Mouse (Mus musculus): ENCODE data around the gene Prpf8. TPM values are rescaled to one million over a fixed set of nuclear protein-coding genes. Genes with fewer than 3 reads are reported as not detected.

Gene Prpf8
- total RNA-seq, 2 experiments from 2014 or later: 144 to 160 TPM

DNA sequence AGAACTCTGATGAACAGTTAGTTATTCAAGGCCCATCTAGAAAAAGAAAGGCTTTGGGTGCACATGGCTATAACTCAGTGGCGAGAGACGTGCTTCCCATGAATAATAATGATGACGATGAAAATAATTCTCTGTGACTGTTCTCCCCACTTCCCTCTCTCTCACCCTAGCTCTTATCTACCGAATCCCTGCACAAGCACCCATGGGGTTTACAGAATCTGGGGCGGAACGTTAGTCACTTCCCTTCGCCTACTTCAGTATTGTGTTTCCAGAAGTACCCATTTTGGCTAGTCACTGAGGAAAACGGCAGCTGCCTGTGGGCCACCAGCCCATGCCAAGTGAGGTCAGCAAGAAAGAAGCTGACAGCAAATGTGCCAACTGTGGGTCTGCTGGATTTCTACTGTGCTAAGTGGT is 28.0 kb upstream of the Prpf8 start:
- ATAC-seq (replicated peaks; ENCODE audit: low FRiP score, low TSS enrichment, poor library complexity, severe bottlenecking): no peak

DNA sequence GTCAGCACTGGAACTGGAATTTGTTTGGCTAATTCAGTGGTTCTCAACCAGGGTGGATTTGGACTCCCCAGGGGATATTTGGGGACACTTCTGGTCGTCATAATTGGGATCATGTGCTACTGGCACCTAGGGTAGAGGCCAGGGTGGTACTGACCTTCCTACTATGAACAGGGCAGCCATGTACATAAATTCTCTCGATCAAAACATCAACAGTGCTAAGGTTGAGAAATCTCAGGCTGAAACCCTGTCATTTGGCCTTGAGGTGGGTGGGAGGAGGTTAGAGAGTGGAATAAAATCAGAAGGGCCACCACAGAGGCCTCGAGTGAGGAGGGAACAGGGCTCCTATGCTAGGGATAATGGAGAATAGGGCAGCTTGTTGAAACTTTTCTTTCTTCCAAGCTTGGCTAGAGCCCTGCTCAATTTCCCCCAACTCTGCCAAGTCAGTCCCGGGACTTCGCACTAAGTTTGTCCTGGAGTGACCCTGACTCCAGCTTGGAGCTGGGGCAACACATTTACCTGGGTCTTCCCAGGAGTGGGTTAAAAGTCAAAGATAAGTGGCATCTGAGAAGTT is 27.4 kb upstream of the Prpf8 start:
- no peak for ATAC-seq (replicated peaks; ENCODE audit: low FRiP score, low TSS enrichment, poor library complexity, severe bottlenecking)

DNA sequence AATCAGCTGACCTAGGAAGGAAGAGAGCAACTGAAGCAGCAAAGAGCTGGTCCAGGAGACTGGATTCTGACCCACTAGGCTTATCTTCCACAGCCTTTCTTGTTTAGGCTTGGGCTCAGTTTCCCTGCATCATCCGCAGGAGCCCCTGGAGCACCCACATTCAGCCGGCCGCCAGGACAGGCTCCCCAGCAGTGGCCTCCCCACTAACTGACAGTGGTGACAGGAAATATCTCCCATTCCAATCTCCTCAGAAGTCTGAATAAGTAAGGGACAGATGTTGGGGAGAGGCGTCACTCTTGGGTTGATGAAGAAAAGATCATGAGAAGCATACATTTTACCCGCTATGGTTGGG is 26.9 kb upstream of the Prpf8 start:
- ATAC-seq (replicated peaks; ENCODE audit: low FRiP score, low TSS enrichment, poor library complexity, severe bottlenecking): no peak

DNA sequence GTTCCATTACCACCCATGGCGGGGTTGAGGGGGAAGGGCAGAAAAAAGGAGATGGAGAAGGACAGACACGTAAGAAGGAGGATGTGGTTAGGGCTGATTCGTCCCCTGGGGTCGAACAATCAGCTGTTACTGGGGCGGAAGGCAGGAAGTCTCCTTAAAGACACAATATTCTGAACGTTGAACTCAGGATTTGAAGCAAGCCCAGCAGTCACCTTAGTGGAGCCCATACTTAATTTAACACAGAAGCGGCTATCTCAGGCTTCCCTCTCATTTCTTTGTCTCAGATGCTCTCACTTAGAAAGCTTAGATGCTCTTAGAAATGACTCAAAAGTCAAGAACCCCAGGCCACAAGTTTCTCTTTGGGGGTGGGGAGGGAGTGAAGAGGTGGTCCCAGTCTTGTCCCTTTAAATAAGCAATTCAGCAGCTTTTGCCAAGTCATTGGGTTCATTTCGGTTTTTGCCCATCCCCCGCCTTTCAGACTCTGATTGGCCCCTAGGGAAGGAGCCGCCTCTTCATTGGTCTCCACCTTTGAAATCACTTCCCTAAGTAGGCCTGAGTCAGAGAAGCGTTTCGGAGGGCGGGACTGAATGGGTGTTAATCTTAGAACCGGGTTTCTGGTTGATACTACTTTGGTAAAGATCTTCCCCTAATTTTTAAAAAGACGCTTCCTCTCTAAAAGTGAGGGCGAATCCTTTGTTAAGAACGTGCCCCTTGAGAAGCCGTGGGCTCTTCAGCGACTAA is 26.3 kb upstream of the Prpf8 start:
- peak; percentile 58 for ATAC-seq (replicated peaks; ENCODE audit: low FRiP score, low TSS enrichment, poor library complexity, severe bottlenecking)

DNA sequence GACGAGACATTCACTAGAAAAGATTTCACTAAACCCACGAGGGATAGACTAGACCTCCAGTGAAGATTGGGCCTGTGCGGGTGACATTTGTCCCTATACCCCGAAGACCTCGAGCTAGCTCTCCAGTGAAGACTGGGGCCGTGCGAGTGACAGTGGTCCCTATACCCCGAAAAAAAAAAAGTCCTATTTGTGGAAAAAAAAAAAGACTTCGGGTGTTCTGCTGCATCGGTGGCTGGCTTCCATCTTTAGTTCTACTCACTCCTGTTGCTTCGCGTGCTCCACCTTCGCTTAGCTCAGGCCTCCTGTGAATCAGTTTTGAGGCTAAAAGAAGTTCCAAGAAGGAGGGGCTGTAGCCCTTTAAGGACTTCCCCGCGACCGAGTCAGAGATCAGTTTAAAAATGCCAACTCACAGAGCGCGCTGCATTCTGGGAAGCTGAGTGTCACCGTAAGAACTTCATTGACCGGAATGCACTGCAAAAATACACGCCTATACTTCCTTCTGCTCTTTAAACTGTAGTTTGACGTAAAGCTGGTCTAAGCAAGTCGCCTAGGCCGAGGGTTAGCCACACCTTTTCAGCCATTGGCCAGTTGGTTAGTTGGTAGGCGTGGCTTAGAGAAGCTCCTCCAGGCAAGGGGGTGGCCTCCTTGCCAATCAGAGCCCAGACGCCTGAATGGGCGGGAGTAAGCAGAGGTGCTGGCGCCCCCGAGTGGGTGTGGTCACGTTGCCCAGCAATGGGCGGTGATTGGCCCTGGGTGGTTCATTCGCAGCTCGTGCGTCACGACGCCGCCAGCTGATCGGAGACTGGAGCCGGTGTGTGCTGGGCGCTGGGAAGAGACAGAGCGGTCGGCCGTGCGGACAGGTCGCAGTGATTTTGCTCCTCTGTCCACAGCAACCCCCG is 25.5 kb upstream of the Prpf8 start, which contains the start of gene Tlcd2:
Gene Tlcd2 (plus strand): TSS at position 872 of the 899 bp plus-strand sequence.
- ATAC-seq (replicated peaks; ENCODE audit: low FRiP score, low TSS enrichment, poor library complexity, severe bottlenecking): peak; percentile 86

DNA sequence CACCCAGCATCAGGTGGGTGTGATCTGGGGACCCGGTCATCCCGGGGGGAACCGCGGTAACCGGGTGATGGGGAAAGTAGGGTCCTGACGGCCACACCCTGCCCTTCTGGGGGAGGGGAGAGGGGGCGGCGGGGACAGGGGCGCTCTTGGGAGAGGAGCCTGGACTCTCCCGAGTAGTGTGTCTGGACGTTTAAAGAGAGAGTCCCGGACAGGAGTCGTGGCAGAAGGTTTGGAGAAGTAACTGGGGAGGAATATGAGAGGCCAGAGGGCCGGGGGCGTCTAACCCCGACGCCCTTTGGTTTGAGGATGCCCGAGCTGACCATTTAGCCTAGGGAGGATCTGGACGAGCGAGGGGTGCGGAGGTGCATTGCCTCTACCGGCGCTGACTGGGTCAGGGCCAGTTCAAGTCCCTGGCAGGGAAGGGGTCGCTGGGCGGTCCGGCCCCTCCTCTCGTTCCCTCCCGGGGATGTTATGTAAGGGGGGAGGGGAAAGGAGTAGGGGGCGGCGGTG is 24.8 kb upstream of the Prpf8 start:
- ATAC-seq (replicated peaks; ENCODE audit: low FRiP score, low TSS enrichment, poor library complexity, severe bottlenecking): no peak

DNA sequence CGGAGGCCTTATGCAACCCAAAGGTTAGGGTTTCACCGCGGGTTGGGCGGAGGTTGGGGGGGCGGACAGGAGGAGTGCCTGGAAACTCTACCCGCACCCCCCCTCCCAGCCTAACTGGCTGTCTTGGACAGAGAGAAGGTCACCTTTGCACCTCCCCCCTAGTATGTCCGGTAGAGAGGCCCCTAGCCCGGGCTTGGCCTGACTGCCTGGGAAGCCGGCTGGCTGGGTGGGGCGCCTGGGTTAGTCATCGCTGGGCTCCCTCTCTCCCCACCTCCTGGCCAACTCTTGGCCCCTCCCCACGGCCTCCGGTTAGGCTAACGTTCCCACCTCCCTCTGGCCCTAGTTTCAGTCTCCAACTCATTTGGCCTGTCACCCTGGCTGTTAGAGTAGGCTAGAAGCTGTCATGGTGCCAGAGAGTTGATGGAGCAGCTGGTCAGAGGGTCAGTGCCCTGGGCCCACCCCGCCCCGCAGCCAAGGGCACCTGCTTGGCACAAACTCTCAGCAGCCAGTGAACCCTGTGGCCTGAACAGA is 24.3 kb upstream of the Prpf8 start:
- peak; percentile 26 for ATAC-seq (replicated peaks; ENCODE audit: low FRiP score, low TSS enrichment, poor library complexity, severe bottlenecking)

DNA sequence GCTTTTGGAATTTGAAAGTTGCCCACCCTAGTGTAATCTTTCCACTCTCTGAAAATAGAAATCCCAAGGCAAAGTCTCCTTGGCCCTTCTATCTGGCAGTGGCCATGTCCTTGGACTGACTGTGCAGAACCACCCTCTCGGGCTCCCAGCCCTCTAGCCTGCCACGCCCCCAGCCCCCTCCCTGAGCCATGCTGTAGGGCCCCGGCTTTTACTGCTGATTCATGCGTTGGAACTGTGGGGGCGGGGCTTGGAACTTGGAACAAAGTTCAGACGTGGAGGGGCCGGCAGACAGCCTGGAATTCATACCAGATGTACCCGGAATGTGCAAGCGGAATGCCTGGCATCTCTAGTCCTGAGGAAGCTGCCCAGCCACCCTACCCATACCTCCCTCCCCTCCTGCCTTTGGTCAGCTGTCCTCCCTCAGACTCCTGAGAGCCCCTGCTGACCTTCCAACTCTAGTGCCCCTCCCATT is 23.7 kb upstream of the Prpf8 start:
- peak; percentile 20; the same call in 1 of the 2 replicates for ATAC-seq (replicated peaks; ENCODE audit: low FRiP score, low TSS enrichment, poor library complexity, severe bottlenecking)

DNA sequence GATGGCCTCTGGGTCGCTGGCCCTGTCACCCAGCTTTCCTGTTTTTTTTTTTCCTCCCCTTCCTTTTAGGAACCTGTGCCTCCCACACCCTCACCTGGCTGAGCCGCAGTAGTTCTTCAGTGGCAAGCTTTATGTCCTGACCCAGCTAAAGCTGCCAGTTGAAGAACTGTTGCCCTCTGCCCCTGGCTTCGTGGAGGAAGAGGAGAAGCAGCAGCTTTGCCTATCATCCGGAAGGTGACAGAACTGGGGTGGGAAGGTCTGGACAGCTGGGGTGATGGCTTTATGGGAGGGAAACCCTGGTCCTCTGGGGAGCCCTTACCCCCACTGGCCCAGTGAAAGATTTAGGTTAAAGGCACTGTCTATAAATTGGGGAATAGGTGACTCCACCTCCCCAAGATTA is 23.0 kb upstream of the Prpf8 start:
- ATAC-seq (replicated peaks; ENCODE audit: low FRiP score, low TSS enrichment, poor library complexity, severe bottlenecking): no peak

DNA sequence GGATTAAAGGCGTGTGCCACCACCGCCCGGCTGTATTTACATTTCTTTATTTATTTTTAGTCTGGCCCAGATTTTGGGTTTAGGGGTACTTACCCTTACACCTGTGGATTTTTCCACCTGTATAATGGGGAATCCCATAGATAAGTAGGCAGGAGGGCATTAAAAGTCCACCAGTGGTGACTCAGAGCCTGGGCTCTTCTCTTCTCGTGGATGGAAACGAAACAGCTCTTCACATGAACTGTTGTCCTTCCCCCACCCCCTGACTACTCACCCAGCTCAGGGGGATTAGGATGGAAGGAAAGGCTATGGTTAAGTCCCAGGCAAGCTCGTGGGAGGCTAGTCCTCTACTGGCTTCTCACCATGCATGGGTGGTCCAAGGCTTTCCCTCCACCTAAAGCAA is 22.2 kb upstream of the Prpf8 start:
- no peak for ATAC-seq (replicated peaks; ENCODE audit: low FRiP score, low TSS enrichment, poor library complexity, severe bottlenecking)

DNA sequence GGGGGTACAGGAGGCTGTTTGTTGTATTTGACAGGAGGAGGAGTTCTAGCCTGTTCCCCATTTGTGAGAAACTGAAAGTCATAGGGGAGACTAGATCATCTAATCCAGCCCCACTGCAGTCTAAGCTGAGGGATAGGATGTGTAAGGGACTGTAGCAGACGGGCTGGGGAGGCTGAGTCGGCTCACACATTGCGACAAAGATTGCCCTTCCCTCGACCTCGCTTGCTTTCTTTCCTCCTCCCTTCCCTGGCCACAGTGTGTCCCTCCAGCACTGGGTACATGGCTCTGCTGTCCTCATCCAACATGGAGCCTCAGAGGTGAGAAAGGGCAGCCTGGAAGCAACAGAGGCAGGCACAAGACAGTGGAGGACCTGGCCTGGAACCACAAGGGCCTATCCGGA is 21.6 kb upstream of the Prpf8 start:
- ATAC-seq (replicated peaks; ENCODE audit: low FRiP score, low TSS enrichment, poor library complexity, severe bottlenecking): no peak

DNA sequence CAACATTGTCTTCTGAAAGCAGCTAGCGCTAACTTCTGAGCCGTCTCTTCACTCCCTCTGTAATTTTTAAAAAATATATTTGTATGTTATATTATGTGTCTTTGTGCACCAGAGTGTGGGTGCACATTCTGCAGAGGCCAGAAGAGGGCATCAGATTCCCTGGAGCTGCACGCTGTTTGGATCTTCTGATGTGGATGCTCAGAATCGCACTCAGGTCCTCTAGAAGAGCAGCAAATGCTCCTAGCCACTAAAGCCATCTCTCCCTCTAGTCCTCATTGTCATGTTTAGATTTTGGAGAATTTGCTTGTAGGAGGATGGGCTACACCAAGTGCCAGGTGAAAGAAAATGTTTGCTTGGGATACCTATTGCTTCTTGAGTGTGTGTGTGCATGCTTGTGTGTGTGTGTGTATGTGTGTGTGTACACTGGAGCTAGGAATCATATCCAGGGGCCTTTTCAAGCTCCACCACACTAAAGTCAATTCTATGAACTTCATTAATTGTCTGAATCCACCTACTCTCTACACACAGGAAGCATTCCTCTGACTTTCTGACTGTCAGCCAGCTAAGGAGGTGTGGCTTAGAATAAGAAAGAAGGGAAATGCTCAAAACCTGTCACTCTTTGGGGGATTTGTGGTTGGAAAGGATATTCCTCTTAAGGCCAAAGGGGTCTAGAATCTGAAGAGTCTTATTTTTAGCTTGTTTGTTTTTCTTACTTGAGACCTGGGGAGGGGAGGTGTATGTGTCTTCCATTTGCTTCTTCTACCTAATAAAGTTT is 19.7 kb upstream of the Prpf8 start:
- no peak for ATAC-seq (replicated peaks; ENCODE audit: low FRiP score, low TSS enrichment, poor library complexity, severe bottlenecking)

DNA sequence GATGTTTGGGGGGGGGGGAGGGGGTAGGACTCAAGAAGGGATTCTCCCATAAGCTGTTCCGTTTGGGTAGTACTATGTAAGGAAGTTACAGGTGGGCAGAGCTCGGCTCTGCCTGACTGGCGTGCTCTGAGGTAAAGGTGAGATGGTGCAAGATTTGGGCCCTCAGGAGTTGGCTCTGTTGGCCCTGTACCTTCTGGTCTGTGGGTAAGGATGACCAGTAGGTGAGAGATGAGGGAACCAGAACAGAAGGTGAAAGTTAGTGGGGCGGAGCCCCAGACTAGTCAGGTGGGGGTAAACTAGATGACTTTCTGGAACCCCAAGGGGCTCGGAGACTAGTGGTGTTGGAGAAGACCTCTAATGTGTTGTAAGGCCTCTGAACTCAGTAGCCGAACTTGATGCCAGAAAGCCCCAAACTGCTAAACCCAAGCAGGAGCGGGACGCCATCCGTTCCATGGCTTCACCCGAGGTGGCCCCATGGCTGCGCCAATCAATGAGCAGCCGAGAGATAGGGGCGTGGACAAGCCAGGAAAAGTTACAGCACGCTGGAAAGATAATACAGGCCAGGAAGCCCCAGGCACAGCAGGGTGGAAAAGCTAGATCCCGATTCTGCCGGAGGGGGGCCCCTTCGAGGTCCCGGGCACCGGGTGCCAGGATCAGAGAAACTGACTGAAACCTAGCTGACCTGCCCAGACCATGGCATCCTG is 19.0 kb upstream of the Prpf8 start:
- ATAC-seq (replicated peaks; ENCODE audit: low FRiP score, low TSS enrichment, poor library complexity, severe bottlenecking): peak; percentile 78

DNA sequence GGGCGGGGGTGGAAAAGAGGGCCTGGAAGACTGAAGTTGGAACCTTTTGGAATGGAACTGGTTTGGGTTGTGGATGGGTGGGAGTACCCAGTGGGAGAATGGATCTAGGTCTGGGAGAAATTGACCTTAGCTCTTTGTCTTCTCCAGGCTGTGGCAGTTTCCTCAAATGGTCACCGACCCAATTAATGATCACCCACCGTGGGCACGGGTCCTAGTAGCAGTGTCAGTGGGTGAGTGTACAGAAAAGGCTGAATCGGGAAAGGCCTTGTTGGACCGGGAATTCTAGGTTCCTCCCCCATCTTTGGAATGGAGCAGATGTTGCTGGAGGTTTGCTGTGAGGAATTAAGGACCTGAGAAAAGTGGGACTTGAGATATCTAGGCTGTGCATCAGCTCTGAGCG is 18.2 kb upstream of the Prpf8 start:
- no peak; the same call in 1 of the 2 replicates for ATAC-seq (replicated peaks; ENCODE audit: low FRiP score, low TSS enrichment, poor library complexity, severe bottlenecking)

DNA sequence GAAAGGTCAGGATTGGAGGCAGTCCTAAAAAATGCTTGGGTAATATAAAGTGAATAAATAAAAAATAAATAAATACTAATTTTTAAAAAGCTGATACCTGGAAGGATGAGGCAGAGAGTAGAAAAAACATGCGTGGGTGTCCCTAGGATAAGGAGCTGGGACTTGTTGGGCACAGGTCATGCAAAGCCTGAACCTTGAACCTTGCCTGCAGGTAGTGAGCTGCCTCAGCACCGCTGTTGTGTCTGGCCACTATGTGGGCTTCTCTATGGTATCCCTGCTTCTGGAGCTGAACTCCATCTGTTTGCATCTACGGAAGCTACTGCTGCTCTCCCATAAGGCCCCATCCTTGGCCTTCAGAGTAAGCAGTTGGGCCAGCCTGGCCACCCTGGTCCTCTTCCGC is 17.4 kb upstream of the Prpf8 start:
- no peak for ATAC-seq (replicated peaks; ENCODE audit: low FRiP score, low TSS enrichment, poor library complexity, severe bottlenecking)

DNA sequence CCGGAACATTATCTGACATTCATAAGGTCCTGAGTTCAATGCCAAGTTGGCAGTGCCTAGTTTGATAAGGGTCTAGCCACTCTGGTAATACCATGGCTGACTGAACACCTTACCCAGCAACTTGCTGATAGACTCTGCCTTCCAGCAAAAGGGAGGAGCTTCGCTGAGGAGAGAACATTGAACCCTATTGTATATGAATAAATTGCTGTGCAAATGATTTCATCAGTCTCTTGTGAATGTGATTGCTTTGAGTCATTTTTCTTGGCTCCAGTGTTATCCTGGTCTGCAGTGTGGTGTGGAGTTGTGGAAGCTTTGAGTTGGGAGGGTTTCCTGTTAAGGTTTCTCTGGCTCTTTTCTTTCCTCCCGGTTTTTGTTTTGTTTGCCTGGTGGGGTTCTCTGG is 15.9 kb upstream of the Prpf8 start:
- ATAC-seq (replicated peaks; ENCODE audit: low FRiP score, low TSS enrichment, poor library complexity, severe bottlenecking): 0 out of 2 replicates have a peak, but pooled peaks have one; percentile 35

DNA sequence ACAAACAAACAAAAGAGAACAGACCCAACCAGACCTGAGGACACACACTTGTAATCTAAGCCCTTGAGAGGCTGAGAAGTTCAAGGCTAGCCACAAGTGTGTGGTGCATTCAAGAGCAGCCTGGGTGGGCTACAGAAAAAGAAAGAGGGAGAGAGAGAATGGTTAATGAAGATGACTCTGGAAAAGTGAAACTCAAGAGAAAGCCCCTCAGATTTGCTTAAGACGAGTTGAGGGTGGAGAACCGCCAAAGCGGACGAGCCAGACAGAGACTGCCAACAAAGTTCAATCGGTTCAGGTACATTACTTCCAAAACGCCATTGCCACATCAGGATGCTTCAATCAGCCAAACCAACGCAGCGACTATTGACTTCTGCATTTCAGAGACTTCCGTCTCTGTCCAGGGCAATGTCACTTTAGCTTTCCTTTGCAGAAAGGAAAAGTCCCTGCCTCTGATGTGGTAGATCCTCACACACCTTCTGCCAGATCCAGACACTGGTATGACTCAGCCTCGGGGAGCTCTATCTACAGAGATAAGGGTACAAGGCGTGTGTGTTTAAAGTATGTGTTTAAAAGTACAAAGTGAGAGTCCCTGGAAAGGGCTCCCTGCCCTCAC is 14.0 kb upstream of the Prpf8 start:
- peak; percentile 67 for ATAC-seq (replicated peaks; ENCODE audit: low FRiP score, low TSS enrichment, poor library complexity, severe bottlenecking)

DNA sequence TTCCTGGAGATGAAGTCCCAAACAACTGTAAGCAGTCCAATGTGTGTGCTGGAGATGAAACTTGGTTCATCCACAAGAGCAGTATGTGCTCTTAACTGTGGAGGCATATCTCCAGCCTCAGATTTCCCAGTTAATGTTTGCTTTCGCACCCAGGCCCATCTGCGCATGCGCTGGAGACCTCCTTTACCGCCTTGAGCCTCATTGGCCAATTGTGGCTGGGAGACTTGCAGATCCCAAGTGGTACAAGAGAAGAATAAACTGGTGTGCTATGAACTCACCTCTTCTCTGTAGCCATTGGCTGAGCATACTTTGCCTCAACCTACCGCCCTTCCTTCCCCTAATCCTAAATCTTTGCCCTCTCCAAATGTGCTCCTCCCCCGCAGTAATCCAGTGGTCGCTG is 13.2 kb upstream of the Prpf8 start:
- no peak for ATAC-seq (replicated peaks; ENCODE audit: low FRiP score, low TSS enrichment, poor library complexity, severe bottlenecking)

All from megakaryocyte-erythroid progenitor cell, adult 5-6 weeks (primary cell).